Mouse (Mus musculus) T-helper 2 cell (primary cell): ENCODE measurements around the gene Pak3.

ENCODE experiments used
- in situ Hi-C: fragments of 300-600 bp; cut with MboI, MseI; formaldehyde crosslinking; loops from one replicate; pipeline ENCODE4 v1.15.1; 2025; ENCODE audit warnings: high pct_unique_total_duplicates

Pak3 gene

GRCm38 (mm10) chrX:143664221-143665150 is 146.1 kb downstream of the Pak3 start:
- in situ Hi-C loops, result no loop called here

- in situ Hi-C loops, result no loop called here
Observed at GRCm38 (mm10) chrX:143665771-143666170, 147.4 kb downstream of the Pak3 start.

- in situ Hi-C loops, result no loop called here
Observed at GRCm38 (mm10) chrX:143666991-143667390, 148.6 kb downstream of the Pak3 start.

- in situ Hi-C loops, result no loop called here
Observed at GRCm38 (mm10) chrX:143668242-143668641, 149.9 kb downstream of the Pak3 start.

- in situ Hi-C loops, result no loop called here
Observed at GRCm38 (mm10) chrX:143678566-143678965, 160.2 kb downstream of the Pak3 start.

- in situ Hi-C loops, result no loop called here
Observed at GRCm38 (mm10) chrX:143722250-143722649, 203.9 kb downstream of the Pak3 start.

- in situ Hi-C loops, result no loop called here
Observed at GRCm38 (mm10) chrX:143725411-143725810, 207.0 kb downstream of the Pak3 start.

GRCm38 (mm10) chrX:143736035-143736434 is 217.6 kb downstream of the Pak3 start:
- in situ Hi-C loops, result no loop called here

- in situ Hi-C loops, result no loop called here
Observed at GRCm38 (mm10) chrX:143739171-143739570, 220.8 kb downstream of the Pak3 start.

GRCm38 (mm10) chrX:143762556-143762955 is 244.2 kb downstream of the Pak3 start:
- in situ Hi-C loops, result no loop called here

GRCm38 (mm10) chrX:143815948-143816347 is 297.6 kb downstream of the Pak3 start:
- in situ Hi-C loops, result no loop called here

GRCm38 (mm10) chrX:143818961-143819360 is 300.6 kb downstream of the Pak3 start:
- in situ Hi-C loops, result no loop called here

- in situ Hi-C loops, result no loop called here
Observed at GRCm38 (mm10) chrX:143826521-143826920, 308.1 kb downstream of the Pak3 start.

GRCm38 (mm10) chrX:143827212-143827611 is 308.8 kb downstream of the Pak3 start, which contains the start of gene Capn6:
Gene Capn6, minus strand, starts transcription at chrX:143827414.
- in situ Hi-C loops, result no loop called here

- in situ Hi-C loops, result no loop called here
Observed at GRCm38 (mm10) chrX:143846637-143847036, 328.2 kb downstream of the Pak3 start.
